Mouse (Mus musculus) brain, embryonic 14.5 days (tissue): ENCODE measurements at regions not wholly inside any gene's neighbourhood (a gene's known extent, or its start where the extent isn't known, plus 50 kb on each side); places are given as distances from the start of the nearest gene placed in this dataset.

Experiments used
- CTCF ChIP-seq: fragments of 200-500 bp; IDR thresholded peaks from 2 replicates; pipeline ENCODE4 v1.5.1; 2012; ENCODE audit warnings: inconsistent platforms, mild to moderate bottlenecking, moderate library complexity, borderline replicate concordance; ENCODE audit not compliant: insufficient read depth, insufficient read length; ENCODE audit errors: extremely low read depth
- POLR2A ChIP-seq: fragments of 200-500 bp; IDR thresholded peaks from 2 replicates; pipeline ENCODE4 v1.6.1; 2012; ENCODE audit warnings: mild to moderate bottlenecking, inconsistent platforms, borderline replicate concordance; ENCODE audit not compliant: poor library complexity, insufficient read depth, insufficient read length, severe bottlenecking; ENCODE audit errors: extremely low read depth

DNA sequence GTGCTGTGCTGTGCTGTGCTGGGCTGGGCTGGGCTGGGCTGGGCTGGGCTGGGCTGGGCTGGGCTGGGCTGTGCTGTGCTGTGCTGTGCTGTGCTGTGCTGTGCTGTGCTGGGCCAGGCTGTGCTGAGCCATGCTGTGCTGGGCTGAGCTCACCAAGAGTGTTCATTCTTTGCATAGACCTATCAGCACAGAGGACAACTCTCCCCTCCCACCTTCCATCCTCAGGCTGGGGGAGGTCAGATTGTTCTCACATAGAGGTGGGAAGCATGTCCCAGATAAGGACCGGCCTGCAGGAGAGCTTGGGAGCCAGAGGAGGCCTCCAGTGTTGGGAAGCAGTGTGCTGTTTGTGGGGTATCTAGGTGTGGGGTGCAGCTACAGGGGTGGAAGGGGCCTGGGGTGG, 188.0 kb downstream of the Matn1 start:
- no peak for TF ChIP-seq POLR2A
- no peak for TF ChIP-seq CTCF
